Mouse (Mus musculus) neural tube, embryonic 13.5 days (tissue): ENCODE data around the gene Rev1. TPM values are rescaled to one million over a fixed set of nuclear protein-coding genes. Genes with fewer than 3 reads are reported as not detected.
"Not testable (repeated sequence)": the region's sequence is repeated elsewhere in the genome, so short reads cannot be mapped to it uniquely, and the experiment has no call there.

ENCODE experiments used
- ATAC-seq: fragments of 200-750 bp; cut with Nextera tagmentation; 2 replicates; pipeline ENCODE4 v1.8.0; 2017; ENCODE audit warnings: low read depth, mild to moderate bottlenecking, moderate TSS enrichment, moderate library complexity
- H3K27ac ChIP-seq: fragments of 300-500 bp; sonication (generic); replicated peaks from 2 replicates; pipeline ENCODE4 v1.5.1; 2015; ENCODE audit warnings: moderate library complexity, mild to moderate bottlenecking, inconsistent platforms
- H3K27me3 ChIP-seq: fragments of 300-500 bp; sonication (generic); 2 replicates; pipeline ENCODE4 v1.6.1; 2015; ENCODE audit warnings: mild to moderate bottlenecking, inconsistent platforms
- H3K36me3 ChIP-seq: fragments of 300-500 bp; sonication (generic); 2 replicates; pipeline ENCODE4 v1.6.1; 2015; ENCODE audit warnings: mild to moderate bottlenecking, inconsistent platforms
- H3K4me1 ChIP-seq: fragments of 300-500 bp; sonication (generic); replicated peaks from 2 replicates; pipeline ENCODE4 v1.6.1; 2015; ENCODE audit warnings: inconsistent platforms
- H3K4me2 ChIP-seq: fragments of 300-500 bp; sonication (generic); 2 replicates; pipeline ENCODE4 v1.6.1; 2015; ENCODE audit warnings: inconsistent platforms, mild to moderate bottlenecking, moderate library complexity
- H3K4me3 ChIP-seq: fragments of 300-500 bp; sonication (generic); 2 replicates; pipeline ENCODE4 v1.5.1; 2015; ENCODE audit warnings: mild to moderate bottlenecking, inconsistent platforms
- H3K9ac ChIP-seq: fragments of 300-500 bp; sonication (generic); 2 replicates; pipeline ENCODE4 v1.6.1; 2015; ENCODE audit warnings: moderate library complexity, mild to moderate bottlenecking, inconsistent platforms
- H3K9me3 ChIP-seq: fragments of 300-500 bp; sonication (generic); 2 replicates; pipeline ENCODE4 v1.6.1; 2016; ENCODE audit warnings: inconsistent platforms
- WGBS: fragments of 180-500 bp; shearing (Covaris S2); methylation state at CpG from one replicate; pipeline ENCODE4 v1.1.7; 2015; 5-methylcytosine and 5-hydroxymethylcytosine counted together
- polyA plus RNA-seq: library from polyadenylated mRNA; unstranded; fragments of >200 nt; fragmentation: Nextera tagmentation; extraction: Ambion mirVana; gene quantifications from 2 replicates; pipeline ENCODE4 v1.2.1, GENCODE M21; 2015

Rev1 gene
- polyA plus RNA-seq, 1 experiment from 2014 or later: 33.7 TPM

DNA sequence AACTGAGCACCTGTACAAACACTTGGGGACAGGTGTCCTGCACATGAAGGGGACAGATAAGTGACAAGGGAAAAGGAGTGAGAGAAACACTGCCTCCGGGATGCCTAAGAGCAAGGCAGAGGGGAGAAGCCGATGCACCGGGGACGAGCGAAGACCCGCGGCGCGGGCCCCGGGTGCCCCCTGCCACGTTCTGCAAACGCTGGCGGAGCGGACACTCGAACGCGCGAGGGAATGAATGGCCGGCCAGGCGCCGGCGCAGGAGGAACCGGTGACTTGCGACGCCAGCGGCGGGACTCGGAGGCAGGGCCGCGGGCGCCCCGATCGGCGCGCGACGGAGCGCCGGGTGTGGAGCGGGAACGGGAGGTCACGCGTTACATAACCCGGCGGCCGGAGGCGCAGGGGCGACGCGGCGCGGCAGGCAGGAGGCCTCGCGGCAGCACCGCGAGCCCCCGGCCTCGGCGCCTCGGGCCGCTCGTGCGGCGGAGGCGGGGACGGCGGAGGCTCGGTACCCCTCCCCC lies 623 bp downstream of the Rev1 start:
- Histone ChIP-seq H3K4me3 (peak overlapping the region; percentile 88), H3K9me3 (no peaks in the 10 kb centered on the region), H3K27ac (peak overlapping the region; percentile 97), H3K36me3 (no peaks in the 10 kb centered on the region), H3K9ac (peak overlapping the region; percentile 92), H3K4me1 (peaks cover 34% of the 10 kb centered on the region), H3K27me3 (no peaks in the 10 kb centered on the region), H3K4me2 (peak overlapping the region; percentile 73)
- WGBS: 0% methylated on average over 65 of the region's 68 CpGs
- no peak; the same call in none of the 2 replicates for ATAC-seq

GRCm38 (mm10) chr1:38127036-38127435 lies 2.6 kb downstream of the Rev1 start:
- Histone ChIP-seq H3K9me3 (no peaks in the 10 kb centered on the region), H3K27me3 (no peaks in the 10 kb centered on the region), H3K4me1 (peaks cover 34% of the 10 kb centered on the region), H3K4me3 (no peak overlapping the region), H3K4me2 (0 out of 2 replicates have a peak overlapping the region, but pooled peaks have one; percentile 73), H3K27ac (no peak overlapping the region), H3K36me3 (no peaks in the 10 kb centered on the region), H3K9ac (no peak overlapping the region)
- ATAC-seq: no peak

DNA sequence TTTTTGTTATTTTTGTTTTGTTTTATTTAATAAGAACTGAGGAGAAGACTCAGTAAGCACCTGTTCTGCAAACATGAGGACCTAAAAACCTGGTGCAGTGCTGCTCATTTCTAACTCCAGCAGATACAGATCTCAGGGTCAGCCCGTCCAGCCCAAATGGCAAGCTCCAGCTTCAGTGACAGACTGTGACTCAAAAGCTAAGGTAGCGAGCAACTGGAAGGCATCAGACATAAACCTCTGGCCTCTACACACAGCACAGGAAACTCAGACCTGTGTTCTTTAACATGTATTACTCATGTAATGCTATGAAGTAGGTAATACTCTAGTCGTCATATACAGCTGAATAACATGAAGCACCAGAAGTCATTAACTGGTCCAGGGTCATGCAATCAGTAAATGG lies 3.2 kb downstream of the Rev1 start:
- no peak overlapping the region for H3K27ac ChIP-seq
- no peaks in the 10 kb centered on the region for H3K27me3 ChIP-seq
- H3K9me3 ChIP-seq: no peaks in the 10 kb centered on the region
- no peak for ATAC-seq
- WGBS: 84% methylated on average over 3 of the region's 3 CpGs
- no peak overlapping the region for H3K4me3 ChIP-seq
- peaks cover 34% of the 10 kb centered on the region for H3K4me1 ChIP-seq
- H3K9ac ChIP-seq: no peak overlapping the region
- no peak overlapping the region for H3K4me2 ChIP-seq
- H3K36me3 ChIP-seq: no peaks in the 10 kb centered on the region

GRCm38 (mm10) chr1:38124261-38124660 lies 5.3 kb downstream of the Rev1 start:
- no peaks in the 10 kb centered on the region for H3K27me3 ChIP-seq
- H3K9ac ChIP-seq: no peak overlapping the region
- H3K27ac ChIP-seq: no peak overlapping the region
- peaks cover 26% of the 10 kb centered on the region for H3K4me1 ChIP-seq
- no peak for ATAC-seq
- H3K4me3 ChIP-seq: no peak overlapping the region
- H3K36me3 ChIP-seq: no peaks in the 10 kb centered on the region
- no peaks in the 10 kb centered on the region for H3K9me3 ChIP-seq
- no peak overlapping the region for H3K4me2 ChIP-seq

DNA sequence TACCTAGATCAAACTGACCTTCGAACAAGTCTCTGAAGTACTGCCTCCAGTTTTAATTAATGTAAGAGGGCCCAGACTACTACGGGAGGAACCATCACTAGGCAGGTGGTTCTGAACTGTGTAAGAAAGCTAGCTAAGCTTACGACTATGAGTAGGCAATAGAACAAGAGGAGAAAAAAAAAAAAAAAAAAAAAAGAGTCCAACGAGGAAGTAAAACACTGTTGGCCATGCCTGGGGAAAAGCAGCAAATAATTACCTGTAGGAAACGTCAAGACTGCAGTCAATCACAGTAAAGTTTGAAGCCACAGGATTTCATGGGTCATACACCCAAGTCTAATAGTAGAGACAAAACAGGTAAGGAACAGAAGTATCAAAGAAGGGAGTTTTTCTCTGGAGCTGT lies 8.7 kb downstream of the Rev1 start:
- no peaks in the 10 kb centered on the region for H3K36me3 ChIP-seq
- H3K9ac ChIP-seq: no peak overlapping the region
- no peak overlapping the region for H3K4me3 ChIP-seq
- H3K9me3 ChIP-seq: no peaks in the 10 kb centered on the region
- H3K27me3 ChIP-seq: no peaks in the 10 kb centered on the region
- H3K4me1 ChIP-seq: no peaks in the 10 kb centered on the region; the same call in 1 of the 2 replicates
- 81% methylated on average over 4 of the region's 5 CpGs for WGBS
- no peak overlapping the region for H3K27ac ChIP-seq
- ATAC-seq: no peak
- no peak overlapping the region for H3K4me2 ChIP-seq

DNA sequence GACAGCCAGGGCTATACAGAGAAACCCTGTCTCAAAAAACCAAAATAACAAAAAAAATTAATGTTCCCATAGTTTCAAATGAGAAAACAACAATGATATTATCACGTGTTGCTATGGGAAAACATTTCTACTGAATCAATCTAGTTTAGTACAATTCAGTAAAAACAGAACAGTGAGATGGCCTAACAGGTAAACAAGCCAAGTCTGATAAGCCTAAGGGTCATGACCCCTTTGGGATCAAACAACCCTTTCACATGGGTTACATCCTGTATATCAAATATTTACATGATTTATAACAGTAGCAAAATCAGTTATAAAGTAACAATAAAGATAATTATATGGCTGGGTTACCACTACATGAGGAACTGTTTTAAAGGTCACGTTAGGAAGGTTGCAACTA lies 11.0 kb downstream of the Rev1 start:
- H3K4me2 ChIP-seq: no peak overlapping the region
- ATAC-seq: no peak

DNA sequence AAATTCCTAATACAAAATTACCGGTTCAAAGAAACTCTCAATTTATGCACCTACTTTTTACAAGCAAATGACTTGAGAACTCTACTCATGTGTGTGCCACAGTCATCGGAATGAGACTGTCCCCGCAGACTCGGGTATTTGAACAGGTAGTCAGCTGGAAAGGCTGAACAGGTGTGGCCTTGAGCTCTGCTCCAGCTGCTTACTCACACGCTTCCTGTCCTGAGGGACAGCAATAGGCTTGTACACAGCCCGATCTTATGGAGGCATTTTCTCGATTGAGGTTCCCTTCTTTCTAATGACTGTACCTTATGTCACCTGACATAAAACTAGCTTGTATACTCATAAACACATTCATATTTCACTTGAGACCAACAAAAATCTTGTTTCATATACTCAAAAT lies 19.8 kb downstream of the Rev1 start:
- no peaks in the 10 kb centered on the region for H3K9me3 ChIP-seq
- peaks cover 11% of the 10 kb centered on the region for H3K36me3 ChIP-seq

More for the DNA sequence above, 11.0 kb downstream of the Rev1 start:
- Histone ChIP-seq H3K27me3 (no peaks in the 10 kb centered on the region), H3K27ac (no peak overlapping the region), H3K4me1 (no peaks in the 10 kb centered on the region; the same call in 1 of the 2 replicates), H3K9ac (no peak overlapping the region), H3K36me3 (no peaks in the 10 kb centered on the region), H3K4me3 (no peak overlapping the region), H3K9me3 (no peaks in the 10 kb centered on the region)
- 97% methylated on average over 2 of the region's 2 CpGs for WGBS

GRCm38 (mm10) chr1:38103813-38104212 lies 25.8 kb downstream of the Rev1 start:
- Histone ChIP-seq H3K36me3 (peaks cover 35% of the 10 kb centered on the region), H3K4me1 (no peaks in the 10 kb centered on the region), H3K4me3 (no peak overlapping the region), H3K4me2 (no peak overlapping the region), H3K27me3 (no peaks in the 10 kb centered on the region), H3K27ac (no peak overlapping the region), H3K9me3 (no peaks in the 10 kb centered on the region), H3K9ac (no peak overlapping the region)
- WGBS: 73% methylated on average over 3 of the region's 3 CpGs
- no peak for ATAC-seq

More for the DNA sequence above, 19.8 kb downstream of the Rev1 start:
- Histone ChIP-seq H3K27me3 (no peaks in the 10 kb centered on the region), H3K9ac (no peak overlapping the region), H3K27ac (no peak overlapping the region), H3K4me2 (no peak overlapping the region), H3K4me3 (no peak overlapping the region), H3K4me1 (0 out of 2 replicates have a peak, but pooled peaks cover 2% of the 10 kb centered on the region)
- WGBS: 92% methylated on average over 7 of the region's 7 CpGs
- ATAC-seq: no peak

DNA sequence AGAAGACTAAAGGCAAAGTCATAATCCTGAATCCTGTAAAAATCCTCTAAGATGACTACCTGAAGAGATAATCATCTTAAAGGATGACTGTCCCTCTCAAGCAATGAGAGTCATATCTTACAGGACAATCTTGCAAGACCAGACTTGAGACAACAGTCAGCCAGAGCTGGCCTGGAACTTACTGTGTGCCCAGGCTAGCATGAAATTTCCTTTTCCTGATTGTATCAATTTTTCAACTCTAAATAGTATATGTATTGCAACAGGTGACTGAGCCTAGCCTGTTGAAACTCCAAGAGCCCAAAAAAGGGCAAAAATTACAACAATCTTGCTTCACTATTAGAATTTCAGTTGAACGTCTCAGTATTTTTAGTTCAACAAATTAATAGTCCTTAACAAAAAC lies 26.4 kb downstream of the Rev1 start:
- Histone ChIP-seq H3K4me2 (no peak overlapping the region), H3K27me3 (no peaks in the 10 kb centered on the region), H3K4me1 (no peaks in the 10 kb centered on the region), H3K9me3 (no peaks in the 10 kb centered on the region), H3K4me3 (no peak overlapping the region), H3K27ac (no peak overlapping the region), H3K9ac (no peak overlapping the region), H3K36me3 (peaks cover 39% of the 10 kb centered on the region)
- ATAC-seq: no peak
- WGBS: 97% methylated on average over 1 of the region's 1 CpGs

- Histone ChIP-seq H3K36me3 (peaks cover 46% of the 10 kb centered on the region), H3K4me1 (no peaks in the 10 kb centered on the region), H3K9me3 (no peaks in the 10 kb centered on the region), H3K9ac (no peak overlapping the region), H3K27me3 (no peaks in the 10 kb centered on the region), H3K4me3 (no peak overlapping the region), H3K27ac (no peak overlapping the region), H3K4me2 (no peak overlapping the region)
- WGBS: 72% methylated on average over 8 of the region's 8 CpGs
- ATAC-seq: no peak
Observed at GRCm38 (mm10) chr1:38081316-38081715, 48.3 kb downstream of the Rev1 start.

DNA sequence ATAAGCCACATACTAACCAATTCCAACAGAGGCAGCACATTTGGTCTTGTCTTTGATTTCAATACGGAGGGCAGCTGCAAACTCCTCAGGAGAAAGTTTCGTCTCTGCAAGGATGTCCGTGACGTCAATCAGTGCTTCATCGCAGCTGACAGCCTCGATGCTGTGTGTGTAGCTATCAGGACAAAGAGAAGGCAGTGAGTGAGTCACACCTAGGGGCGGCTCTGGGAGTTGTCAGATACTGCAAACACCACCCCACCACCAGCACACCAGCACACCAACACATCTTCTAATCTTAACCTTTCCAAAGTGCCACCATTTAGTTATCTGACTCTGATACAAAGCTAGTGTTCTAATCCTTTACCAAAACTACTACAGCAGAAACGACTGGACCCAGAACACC lies 58.3 kb downstream of the Rev1 start:
- no peak for ATAC-seq
- no peaks in the 10 kb centered on the region for H3K4me1 ChIP-seq
- H3K9me3 ChIP-seq: no peaks in the 10 kb centered on the region
- WGBS: 90% methylated on average over 8 of the region's 8 CpGs
- peaks cover 61% of the 10 kb centered on the region for H3K36me3 ChIP-seq
- H3K27me3 ChIP-seq: no peaks in the 10 kb centered on the region
- H3K9ac ChIP-seq: no peak overlapping the region
- no peak overlapping the region for H3K27ac ChIP-seq
- H3K4me3 ChIP-seq: no peak overlapping the region
- H3K4me2 ChIP-seq: no peak overlapping the region

DNA sequence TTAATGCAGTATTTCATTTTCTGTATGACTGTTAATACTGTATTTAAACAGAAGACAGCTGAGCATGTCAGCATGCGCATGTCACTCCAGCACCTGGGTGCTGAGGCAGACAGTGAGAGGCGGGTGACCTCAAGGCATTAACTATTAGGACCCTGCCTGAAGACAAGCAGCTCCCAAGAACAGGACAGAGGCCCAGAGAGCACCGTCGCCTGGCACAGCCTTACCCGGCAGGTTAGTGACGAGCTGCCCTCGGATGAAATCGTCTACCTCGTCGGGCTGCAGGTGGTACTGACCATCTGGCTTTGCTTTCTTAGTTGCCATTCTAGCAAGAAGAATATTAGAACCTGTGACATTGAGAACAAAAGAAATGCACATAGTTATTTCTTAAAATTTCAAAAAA lies 62.3 kb downstream of the Rev1 start:
- H3K27me3 ChIP-seq: no peaks in the 10 kb centered on the region
- no peak overlapping the region for H3K9ac ChIP-seq
- no peak overlapping the region for H3K4me2 ChIP-seq
- no peak overlapping the region for H3K27ac ChIP-seq
- peaks cover 71% of the 10 kb centered on the region for H3K36me3 ChIP-seq
- H3K9me3 ChIP-seq: no peaks in the 10 kb centered on the region
- no peaks in the 10 kb centered on the region for H3K4me1 ChIP-seq
- no peak overlapping the region for H3K4me3 ChIP-seq
- 96% methylated on average over 10 of the region's 10 CpGs for WGBS
- ATAC-seq: no peak

- H3K27me3 ChIP-seq, H3K4me1 ChIP-seq, H3K27ac ChIP-seq, H3K9me3 ChIP-seq, H3K4me3 ChIP-seq, H3K9ac ChIP-seq, ATAC-seq, H3K4me2 ChIP-seq: not testable (repeated sequence)
- 96% methylated on average over 2 of the region's 2 CpGs for WGBS
- peaks cover 75% of the 10 kb centered on the region for H3K36me3 ChIP-seq
Observed at GRCm38 (mm10) chr1:38062156-38062555, 67.4 kb downstream of the Rev1 start.
